Mouse (Mus musculus) liver, embryonic 12.5 days (tissue): ENCODE measurements around the gene Nrcam. TPM values are rescaled to one million over a fixed set of nuclear protein-coding genes. Genes with fewer than 3 reads are reported as not detected.
"Not testable (repeated sequence)": the region's sequence is repeated elsewhere in the genome, so short reads cannot be mapped to it uniquely, and the experiment has no call there.

Experiments
- ATAC-seq: fragments of 200-750 bp; cut with Nextera tagmentation; 2 replicates; pipeline ENCODE4 v1.8.0; 2017; ENCODE audit warnings: moderate number of reproducible peaks, mild to moderate bottlenecking, moderate library complexity
- H3K27ac ChIP-seq: fragments of 300-500 bp; sonication (generic); 2 replicates; pipeline ENCODE4 v1.5.1; 2016; ENCODE audit warnings: mild to moderate bottlenecking
- H3K27me3 ChIP-seq: fragments of 300-500 bp; sonication (generic); replicated peaks from 2 replicates; pipeline ENCODE4 v1.6.1; 2016; ENCODE audit warnings: mild to moderate bottlenecking, moderate library complexity
- H3K36me3 ChIP-seq: fragments of 300-500 bp; sonication (generic); 2 replicates; pipeline ENCODE4 v1.6.1; 2016; ENCODE audit warnings: mild to moderate bottlenecking, moderate library complexity
- H3K4me1 ChIP-seq: fragments of 300-500 bp; sonication (generic); 2 replicates; pipeline ENCODE4 v1.6.1; 2016
- H3K4me2 ChIP-seq: fragments of 300-500 bp; sonication (generic); 2 replicates; pipeline ENCODE4 v1.6.1; 2016; ENCODE audit warnings: mild to moderate bottlenecking, moderate library complexity
- H3K4me3 ChIP-seq: fragments of 300-500 bp; sonication (generic); 2 replicates; pipeline ENCODE4 v1.5.1; 2016; ENCODE audit warnings: mild to moderate bottlenecking, moderate library complexity
- H3K9ac ChIP-seq: fragments of 300-500 bp; sonication (generic); 2 replicates; pipeline ENCODE4 v1.6.1; 2016; ENCODE audit warnings: mild to moderate bottlenecking, moderate library complexity
- H3K9me3 ChIP-seq: fragments of 300-500 bp; sonication (generic); replicated peaks from 2 replicates; pipeline ENCODE4 v1.6.1; 2016; ENCODE audit warnings: mild to moderate bottlenecking, moderate library complexity
- WGBS: fragments of 180-500 bp; shearing (Covaris S2); methylation state at CpG from one replicate; pipeline ENCODE4 v1.1.7; 2016; ENCODE audit not compliant: insufficient replicate concordance; 5-methylcytosine and 5-hydroxymethylcytosine counted together
- polyA plus RNA-seq: library from polyadenylated mRNA; unstranded; fragments of >200 nt; fragmentation: Nextera tagmentation; extraction: Ambion mirVana; gene quantifications from 2 replicates; pipeline ENCODE4 v1.2.1, GENCODE M21; 2016

Nrcam gene
- polyA plus RNA-seq = 0.31 and 0.42 TPM in 2 replicates

GRCm38 (mm10) chr12:44328381-44329315 is at the start of gene Nrcam:
TSS of gene Nrcam (plus strand) at chr12:44328885.
- Histone ChIP-seq H3K36me3 (no peaks in the 10 kb centered on the region), H3K27me3 (peaks cover 51% of the 10 kb centered on the region), H3K9ac (no peak within 1 kb of the TSS), H3K27ac (no peak within 1 kb of the TSS), H3K4me3 (peak within 1 kb of the TSS; percentile 52), H3K4me1 (peaks cover 5% of the 10 kb centered on the region; the same call in 1 of the 2 replicates), H3K4me2 (peak within 1 kb of the TSS; percentile 72), H3K9me3 (no peaks in the 10 kb centered on the region)
- peak; percentile 45 for ATAC-seq
- 3% methylated on average over 61 of the region's 74 CpGs for WGBS

- H3K4me3 ChIP-seq, H3K4me2 ChIP-seq, H3K9me3 ChIP-seq, H3K27ac ChIP-seq, H3K36me3 ChIP-seq, H3K9ac ChIP-seq, ATAC-seq, H3K27me3 ChIP-seq, H3K4me1 ChIP-seq: not testable (repeated sequence)
- 54% methylated on average over 2 of the region's 2 CpGs for WGBS
Measured at GRCm38 (mm10) chr12:44280147-44280546, 48.5 kb upstream of the Nrcam start.

DNA sequence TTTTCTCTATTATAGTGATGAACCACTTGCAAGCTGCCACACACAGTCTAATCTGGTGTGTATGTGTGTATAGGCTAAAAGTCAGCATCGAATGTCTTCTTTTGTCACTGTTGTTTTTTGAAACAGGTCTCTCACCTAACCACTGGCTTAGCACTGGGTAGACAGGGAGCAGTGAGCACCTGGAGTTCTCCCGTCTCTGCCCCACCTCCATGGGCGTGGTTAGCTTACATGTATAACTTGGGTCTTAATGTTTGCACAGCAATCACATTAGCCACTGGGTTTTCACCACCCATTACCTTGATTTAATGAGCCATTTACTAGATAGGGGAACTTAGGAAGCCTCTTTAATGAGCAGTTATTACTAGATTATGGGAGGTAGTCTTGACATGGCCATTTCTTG is 47.2 kb upstream of the Nrcam start:
- Histone ChIP-seq H3K27ac (no peak overlapping the region), H3K4me1 (no peaks in the 10 kb centered on the region), H3K36me3 (peaks cover 9% of the 10 kb centered on the region), H3K9me3 (no peaks in the 10 kb centered on the region), H3K27me3 (no peaks in the 10 kb centered on the region), H3K4me2 (no peak overlapping the region), H3K4me3 (no peak overlapping the region), H3K9ac (no peak overlapping the region)
- ATAC-seq = no peak
- WGBS = 64% methylated on average over 3 of the region's 3 CpGs

DNA sequence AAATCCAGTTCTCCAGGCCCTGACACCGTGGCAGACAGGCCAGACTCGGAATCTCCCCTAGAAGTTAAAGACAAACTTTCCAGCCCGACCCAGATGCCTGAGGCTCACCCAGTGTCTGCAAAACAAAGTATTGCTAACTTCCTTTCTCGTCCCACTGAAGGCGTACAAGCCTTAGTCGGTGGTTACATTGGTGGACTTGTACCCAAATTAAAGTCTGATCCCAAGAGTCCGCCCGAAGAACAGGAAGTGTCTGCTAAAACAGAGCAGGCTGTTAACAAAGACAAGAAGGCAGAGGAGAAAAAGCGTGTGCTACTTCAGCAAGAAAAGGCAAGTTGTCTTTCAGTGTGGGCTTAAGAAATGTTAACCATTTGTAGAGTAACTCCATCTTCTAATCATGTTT is 45.3 kb upstream of the Nrcam start:
- Histone ChIP-seq H3K9me3 (no peaks in the 10 kb centered on the region), H3K36me3 (peaks cover 13% of the 10 kb centered on the region), H3K4me3 (no peak overlapping the region), H3K4me1 (no peaks in the 10 kb centered on the region), H3K9ac (no peak overlapping the region), H3K27ac (peak overlapping the region; percentile 36; the same call in 1 of the 2 replicates), H3K27me3 (no peaks in the 10 kb centered on the region), H3K4me2 (no peak overlapping the region)
- 33% methylated on average over 9 of the region's 9 CpGs for WGBS
- ATAC-seq = no peak

DNA sequence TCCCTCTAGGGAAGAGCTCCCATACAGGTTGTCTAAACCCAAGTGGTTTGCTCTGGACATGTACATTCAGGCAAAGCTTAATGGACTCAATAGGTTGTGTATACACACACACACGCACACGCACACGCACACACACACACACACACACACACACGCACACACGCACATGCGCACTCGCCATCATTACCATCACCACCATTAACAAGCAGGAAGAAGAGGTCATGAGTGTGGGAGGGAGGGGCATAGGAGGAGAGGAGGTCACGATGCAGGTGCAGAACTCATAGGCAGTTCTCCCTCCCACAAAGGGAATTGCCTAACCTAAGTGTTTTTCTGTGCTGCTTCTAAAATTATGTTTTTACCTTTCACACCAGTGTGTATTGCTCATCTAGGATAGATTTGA is 41.7 kb upstream of the Nrcam start:
- no peak for ATAC-seq
- WGBS = 93% methylated on average over 8 of the region's 8 CpGs

GRCm38 (mm10) chr12:44292281-44292680 is 36.4 kb upstream of the Nrcam start:
- H3K4me2 ChIP-seq = no peak overlapping the region
- H3K9ac ChIP-seq = no peak overlapping the region
- no peak for ATAC-seq
- no peak overlapping the region for H3K4me3 ChIP-seq
- no peaks in the 10 kb centered on the region for H3K27me3 ChIP-seq
- H3K4me1 ChIP-seq = no peaks in the 10 kb centered on the region
- peaks cover 15% of the 10 kb centered on the region for H3K36me3 ChIP-seq
- no peak overlapping the region for H3K27ac ChIP-seq
- H3K9me3 ChIP-seq = no peaks in the 10 kb centered on the region

More for the DNA sequence above, 41.7 kb upstream of the Nrcam start:
- Histone ChIP-seq H3K4me3 (no peak overlapping the region), H3K9me3 (no peaks in the 10 kb centered on the region), H3K9ac (no peak overlapping the region), H3K4me1 (no peaks in the 10 kb centered on the region), H3K36me3 (peaks cover 19% of the 10 kb centered on the region), H3K27ac (no peak overlapping the region), H3K4me2 (no peak overlapping the region), H3K27me3 (no peaks in the 10 kb centered on the region)

DNA sequence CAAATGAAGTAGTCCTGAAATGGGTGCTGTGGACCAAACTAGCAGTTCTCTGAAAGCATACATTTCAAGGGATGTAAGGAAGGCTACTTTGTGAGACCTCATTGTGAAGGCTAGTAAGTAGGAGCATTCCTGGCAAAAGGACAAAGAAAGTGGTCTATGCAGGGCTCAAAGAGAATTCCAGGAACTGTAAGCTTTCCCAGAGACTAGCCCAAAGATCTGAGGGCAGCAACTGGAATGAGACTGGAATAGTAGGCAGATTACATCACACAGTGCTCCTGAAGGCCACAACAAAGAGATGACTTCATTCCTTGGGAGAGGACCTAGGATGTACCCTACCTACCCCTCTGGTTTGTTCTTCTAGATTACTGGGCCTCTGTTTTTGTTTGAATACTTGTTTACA is 27.9 kb upstream of the Nrcam start:
- Histone ChIP-seq H3K9ac (no peak overlapping the region), H3K9me3 (no peaks in the 10 kb centered on the region), H3K4me3 (no peak overlapping the region), H3K4me1 (no peaks in the 10 kb centered on the region), H3K27me3 (no peaks in the 10 kb centered on the region), H3K36me3 (peaks cover 19% of the 10 kb centered on the region), H3K4me2 (no peak overlapping the region), H3K27ac (no peak overlapping the region)
- no peak for ATAC-seq

- WGBS = 73% methylated on average over 1 of the region's 1 CpGs
Measured at GRCm38 (mm10) chr12:44304012-44304411, 24.7 kb upstream of the Nrcam start.

GRCm38 (mm10) chr12:44304869-44305268 is 23.8 kb upstream of the Nrcam start:
- H3K4me2 ChIP-seq = no peak overlapping the region
- H3K9ac ChIP-seq = no peak overlapping the region
- 80% methylated on average over 5 of the region's 5 CpGs for WGBS
- no peak overlapping the region for H3K27ac ChIP-seq
- no peaks in the 10 kb centered on the region for H3K4me1 ChIP-seq
- no peak overlapping the region for H3K4me3 ChIP-seq
- no peak for ATAC-seq
- no peaks in the 10 kb centered on the region for H3K9me3 ChIP-seq
- H3K36me3 ChIP-seq = peaks cover 26% of the 10 kb centered on the region
- no peaks in the 10 kb centered on the region for H3K27me3 ChIP-seq

More at GRCm38 (mm10) chr12:44304012-44304411, 24.7 kb upstream of the Nrcam start:
- no peak overlapping the region for H3K4me2 ChIP-seq
- no peaks in the 10 kb centered on the region for H3K27me3 ChIP-seq
- no peak overlapping the region for H3K4me3 ChIP-seq
- no peaks in the 10 kb centered on the region for H3K9me3 ChIP-seq
- peaks cover 25% of the 10 kb centered on the region for H3K36me3 ChIP-seq
- no peak overlapping the region for H3K9ac ChIP-seq
- no peak overlapping the region for H3K27ac ChIP-seq
- no peaks in the 10 kb centered on the region for H3K4me1 ChIP-seq
- no peak for ATAC-seq

GRCm38 (mm10) chr12:44308221-44308620 is 20.5 kb upstream of the Nrcam start:
- ATAC-seq = no peak
- H3K9me3 ChIP-seq = no peaks in the 10 kb centered on the region
- no peaks in the 10 kb centered on the region for H3K4me1 ChIP-seq
- no peak overlapping the region for H3K4me3 ChIP-seq
- no peak overlapping the region for H3K4me2 ChIP-seq
- H3K9ac ChIP-seq = no peak overlapping the region
- peaks cover 33% of the 10 kb centered on the region for H3K36me3 ChIP-seq
- H3K27ac ChIP-seq = no peak overlapping the region
- H3K27me3 ChIP-seq = no peaks in the 10 kb centered on the region
- 77% methylated on average over 3 of the region's 3 CpGs for WGBS

DNA sequence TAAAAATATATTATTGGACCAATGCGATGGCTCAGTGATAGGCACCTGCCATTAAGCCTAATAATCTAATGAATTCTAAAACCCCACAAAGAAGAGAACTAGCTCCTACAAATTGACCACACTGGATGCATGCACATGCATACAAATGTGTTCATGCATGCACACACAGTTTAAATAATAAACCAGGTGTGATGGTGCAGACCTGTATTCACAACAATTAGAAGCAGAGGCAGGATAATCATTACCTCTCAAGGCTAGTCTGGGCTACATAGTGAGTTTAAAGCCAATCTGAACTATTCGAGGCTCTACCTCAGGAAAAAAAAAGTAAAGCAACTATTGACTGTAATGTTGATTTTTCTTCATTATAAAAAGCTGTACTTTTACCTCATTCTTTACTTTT is 13.5 kb upstream of the Nrcam start:
- H3K27me3 ChIP-seq = no peaks in the 10 kb centered on the region
- no peaks in the 10 kb centered on the region for H3K4me1 ChIP-seq
- no peak overlapping the region for H3K9ac ChIP-seq
- no peak overlapping the region for H3K4me2 ChIP-seq
- no peak overlapping the region for H3K4me3 ChIP-seq
- 71% methylated on average over 2 of the region's 2 CpGs for WGBS
- no peak overlapping the region for H3K27ac ChIP-seq
- H3K36me3 ChIP-seq = peaks cover 12% of the 10 kb centered on the region
- ATAC-seq = no peak
- H3K9me3 ChIP-seq = no peaks in the 10 kb centered on the region

DNA sequence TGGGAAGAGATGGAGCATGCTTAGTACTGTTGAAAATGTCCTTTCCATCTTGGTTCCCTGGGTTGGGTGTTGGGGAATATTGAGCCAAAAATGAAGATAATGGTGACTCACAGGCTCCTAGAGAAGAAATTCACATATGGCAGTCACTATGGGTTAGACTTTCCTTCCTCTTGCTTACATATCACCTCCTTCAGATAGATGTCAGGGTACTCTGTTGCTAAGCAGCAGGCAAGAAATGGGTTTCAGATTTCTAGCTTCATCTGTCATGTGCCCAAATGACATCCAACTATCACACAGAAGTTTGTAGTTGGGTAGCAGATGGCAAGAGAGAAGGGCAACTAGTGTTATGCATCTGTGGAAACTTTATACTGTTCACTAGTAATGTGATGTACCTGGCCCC is 3.6 kb upstream of the Nrcam start:
- H3K36me3 ChIP-seq = no peaks in the 10 kb centered on the region
- no peaks in the 10 kb centered on the region for H3K9me3 ChIP-seq
- H3K9ac ChIP-seq = no peak overlapping the region
- no peak overlapping the region for H3K4me2 ChIP-seq
- no peak overlapping the region for H3K27ac ChIP-seq
- no peak overlapping the region for H3K4me3 ChIP-seq
- no peak for ATAC-seq
- H3K27me3 ChIP-seq = peaks cover 30% of the 10 kb centered on the region
- peaks cover 5% of the 10 kb centered on the region; the same call in 1 of the 2 replicates for H3K4me1 ChIP-seq
